Mouse (Mus musculus): ENCODE measurements around the gene Lsr. TPM values are rescaled to one million over a fixed set of nuclear protein-coding genes. Genes with fewer than 3 reads are reported as not detected.

Gene Lsr
- polyA plus RNA-seq, 1 experiment from 2014 or later, result 25.6 TPM

DNA sequence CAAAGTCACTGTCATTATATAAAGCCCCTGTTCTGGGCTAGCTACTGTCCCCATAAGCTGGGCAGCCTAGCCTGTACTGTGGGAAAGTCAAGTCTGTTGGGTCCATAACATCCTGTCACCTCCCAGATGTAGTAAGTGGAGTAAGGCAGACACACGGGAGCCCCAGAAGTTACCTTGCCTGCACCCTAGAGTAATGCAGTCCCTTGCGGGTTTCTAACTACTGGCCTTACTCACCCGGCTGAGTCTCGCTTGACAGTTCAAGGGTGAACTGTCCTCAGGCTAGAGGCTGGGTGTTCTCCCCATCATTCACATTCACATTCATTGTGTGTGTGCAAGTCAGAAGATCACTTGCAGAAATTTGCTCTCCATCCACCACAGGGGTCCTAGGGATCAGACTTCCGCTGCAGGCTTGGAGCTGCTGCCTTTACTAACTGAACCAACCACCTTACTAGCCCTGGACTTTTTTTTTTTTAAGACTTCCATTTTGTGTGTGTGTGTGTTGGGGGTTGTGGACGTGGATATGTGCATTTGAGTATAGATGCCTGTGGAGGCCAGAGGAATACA, 13.4 kb downstream of the Lsr start:
- Histone ChIP-seq H3K27me3 (no peaks in the 10 kb centered on the region), H3K4me1 (peaks cover 16% of the 10 kb centered on the region), H3K9ac (no peak overlapping the region), H3K9me3 (no peaks in the 10 kb centered on the region), H3K36me3 (peaks cover 17% of the 10 kb centered on the region), H3K27ac (no peak overlapping the region), H3K4me3 (no peak overlapping the region), H3K4me2 (replicated peaks) (no peak overlapping the region)
- ATAC-seq (ENCODE audit: insufficient number of reproducible peaks, insufficient read depth, low FRiP score, low TSS enrichment), result no peak
- WGBS, result 80% methylated on average over 6 of the region's 6 CpGs

DNA sequence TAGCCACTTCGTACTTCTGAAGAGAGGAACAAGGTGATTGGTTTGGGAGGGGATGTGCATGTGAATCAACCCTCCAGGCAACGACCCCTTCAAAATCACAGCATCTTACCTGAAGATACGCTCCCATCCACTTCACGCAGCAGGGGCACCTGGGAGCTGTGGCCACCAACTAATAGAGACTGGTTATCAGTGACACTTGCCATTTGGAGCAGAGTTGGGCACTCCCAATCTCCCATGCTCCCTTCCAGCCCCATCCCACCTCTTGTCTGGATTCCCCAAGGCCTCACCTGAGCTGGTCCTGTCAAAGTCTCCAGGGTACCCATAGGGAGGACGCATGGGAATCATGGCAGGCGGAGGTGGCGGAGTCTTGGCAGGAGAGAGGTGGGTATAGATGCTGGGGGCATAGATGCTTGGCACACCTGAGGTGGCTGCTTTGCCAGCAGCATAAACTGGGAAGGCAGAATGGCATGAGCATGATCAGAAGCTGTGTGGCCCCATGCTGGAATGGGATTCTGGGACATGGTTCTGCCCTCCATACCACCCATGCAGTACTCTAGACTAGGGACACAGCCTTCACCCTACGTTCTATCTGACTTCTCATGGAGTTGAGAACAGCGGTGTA, 14.3 kb downstream of the Lsr start:
- Histone ChIP-seq H3K27ac (no peak overlapping the region), H3K36me3 (peaks cover 25% of the 10 kb centered on the region), H3K9me3 (no peaks in the 10 kb centered on the region), H3K9ac (no peak overlapping the region), H3K4me1 (peaks cover 16% of the 10 kb centered on the region), H3K4me3 (no peak overlapping the region), H3K27me3 (no peaks in the 10 kb centered on the region), H3K4me2 (replicated peaks) (no peak overlapping the region)
- 93% methylated on average over 9 of the region's 9 CpGs for WGBS
- no peak for ATAC-seq (ENCODE audit: insufficient number of reproducible peaks, insufficient read depth, low FRiP score, low TSS enrichment)

DNA sequence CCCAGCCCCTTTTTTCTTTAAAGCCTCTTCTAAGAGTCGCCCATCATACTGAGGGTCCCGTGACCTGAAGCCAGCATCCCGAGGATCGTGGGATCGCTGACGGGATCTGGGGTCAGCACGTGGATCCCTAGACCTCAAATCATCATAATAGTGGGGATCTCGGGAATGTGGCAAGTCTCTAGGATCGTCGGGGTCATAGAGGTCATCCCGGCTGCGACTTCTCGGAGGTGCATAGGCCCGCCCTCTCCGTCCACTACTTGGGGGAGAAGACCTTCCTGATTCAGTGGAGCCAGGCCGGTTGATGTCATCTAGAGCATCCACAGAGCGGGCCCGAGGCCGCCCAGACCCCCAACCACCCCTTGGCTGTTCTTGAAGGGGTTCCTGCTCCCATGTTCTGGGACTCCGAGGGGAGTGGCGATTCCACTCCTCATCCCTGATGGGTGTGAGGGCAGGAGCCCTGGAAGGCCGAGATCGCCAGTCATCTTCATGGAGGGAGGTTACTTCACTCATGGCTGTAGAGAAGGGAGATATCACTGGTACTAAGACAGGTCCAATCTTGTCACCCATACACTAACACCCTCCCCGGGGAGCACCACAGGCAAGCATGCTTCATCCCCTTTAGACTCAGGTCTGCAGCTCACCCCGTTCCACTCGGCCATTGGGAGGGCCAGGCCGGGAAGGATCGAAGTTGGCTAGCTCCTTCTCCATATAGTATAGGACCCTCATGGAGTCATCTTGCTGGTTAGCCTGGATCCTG, 15.0 kb downstream of the Lsr start:
- peaks cover 32% of the 10 kb centered on the region for H3K36me3 ChIP-seq

DNA sequence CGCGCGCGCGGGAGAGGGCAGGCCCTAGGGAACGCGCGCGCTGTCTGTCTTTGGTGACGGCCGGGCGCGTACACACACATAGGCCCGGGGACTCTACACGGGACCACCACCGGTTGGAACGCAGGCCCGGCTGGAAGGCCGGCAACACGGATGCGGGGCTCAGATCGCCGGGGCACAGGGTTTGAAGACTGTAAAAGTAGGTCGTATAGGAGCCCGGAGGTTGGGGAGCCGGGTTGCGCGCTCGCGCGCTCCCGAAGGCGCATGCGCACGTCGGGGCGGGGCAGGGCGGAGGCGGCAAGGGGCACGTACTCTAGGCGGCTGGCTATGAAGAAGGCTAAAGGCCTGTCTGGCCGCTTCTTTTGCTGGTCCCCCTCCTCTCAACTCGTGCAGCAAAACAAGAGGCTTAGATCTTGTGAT, 15.9 kb downstream of the Lsr start:
- Histone ChIP-seq H3K27ac (peak overlapping the region; percentile 99), H3K9ac (peak overlapping the region; percentile 100), H3K4me1 (peaks cover 16% of the 10 kb centered on the region), H3K9me3 (no peaks in the 10 kb centered on the region), H3K4me2 (replicated peaks) (peak overlapping the region; percentile 58), H3K27me3 (no peaks in the 10 kb centered on the region), H3K36me3 (peaks cover 41% of the 10 kb centered on the region), H3K4me3 (peak overlapping the region; percentile 96)
- peak; percentile 45 for ATAC-seq (ENCODE audit: insufficient number of reproducible peaks, insufficient read depth, low FRiP score, low TSS enrichment)
- under 1% methylated on average over 43 of the region's 43 CpGs for WGBS

More for the DNA sequence above, 15.0 kb downstream of the Lsr start:
- H3K27ac ChIP-seq, result peak overlapping the region; percentile 99
- H3K4me3 ChIP-seq, result peak overlapping the region; percentile 96
- 73% methylated on average over 28 of the region's 28 CpGs for WGBS
- H3K27me3 ChIP-seq, result no peaks in the 10 kb centered on the region
- H3K4me1 ChIP-seq, result peaks cover 16% of the 10 kb centered on the region
- peak overlapping the region; percentile 100 for H3K9ac ChIP-seq
- H3K9me3 ChIP-seq, result no peaks in the 10 kb centered on the region
- H3K4me2 ChIP-seq (replicated peaks), result peak overlapping the region; percentile 58
- ATAC-seq (ENCODE audit: insufficient number of reproducible peaks, insufficient read depth, low FRiP score, low TSS enrichment), result no peak

- peaks cover 16% of the 10 kb centered on the region for H3K4me1 ChIP-seq
Observed at GRCm38 (mm10) chr7:30956756-30957366, 16.4 kb downstream of the Lsr start, which contains the start of gene Usf2. Gene Usf2, minus strand, starts transcription at chr7:30956803.

DNA sequence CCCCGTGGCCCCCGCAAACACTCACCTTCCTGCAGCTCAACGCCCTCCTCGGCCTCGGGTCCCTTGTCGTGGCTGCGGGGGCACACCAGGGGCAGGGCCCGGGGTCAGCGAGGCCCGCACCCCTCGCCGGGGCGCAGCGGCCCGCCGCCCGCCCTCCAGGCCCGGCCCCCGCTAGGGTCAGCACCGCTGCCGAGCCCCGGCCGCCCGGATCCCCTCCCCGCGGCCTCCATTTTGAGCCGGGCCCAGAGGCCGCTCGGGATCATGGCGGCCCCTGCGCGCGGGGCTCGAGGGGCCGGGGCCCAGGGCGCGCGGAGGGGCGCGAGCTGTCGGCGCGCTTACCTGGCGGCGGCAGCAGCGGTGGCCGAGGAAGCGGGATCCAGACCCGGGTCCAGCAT, 16.9 kb downstream of the Lsr start:
- Histone ChIP-seq H3K36me3 (peaks cover 50% of the 10 kb centered on the region), H3K4me1 (peaks cover 16% of the 10 kb centered on the region), H3K4me2 (replicated peaks) (peak overlapping the region; percentile 74), H3K27ac (peak overlapping the region; percentile 99), H3K9ac (peak overlapping the region; percentile 100), H3K4me3 (peak overlapping the region; percentile 96), H3K9me3 (no peaks in the 10 kb centered on the region), H3K27me3 (no peaks in the 10 kb centered on the region)
- ATAC-seq (ENCODE audit: insufficient number of reproducible peaks, insufficient read depth, low FRiP score, low TSS enrichment), result no peak
- WGBS, result under 1% methylated on average over 37 of the region's 49 CpGs

More at GRCm38 (mm10) chr7:30956756-30957366, 16.4 kb downstream of the Lsr start, which contains the start of gene Usf2:
- WGBS, result under 1% methylated on average over 53 of the region's 82 CpGs
- H3K4me3 ChIP-seq, result peak within 1 kb of the TSS; percentile 96
- no peak for ATAC-seq (ENCODE audit: insufficient number of reproducible peaks, insufficient read depth, low FRiP score, low TSS enrichment)
- peaks cover 46% of the 10 kb centered on the region for H3K36me3 ChIP-seq
- H3K27me3 ChIP-seq, result no peaks in the 10 kb centered on the region
- H3K9me3 ChIP-seq, result no peaks in the 10 kb centered on the region
- H3K4me2 ChIP-seq (replicated peaks), result peak within 1 kb of the TSS; percentile 74
- H3K9ac ChIP-seq, result peak within 1 kb of the TSS; percentile 100
- H3K27ac ChIP-seq, result peak within 1 kb of the TSS; percentile 99

DNA sequence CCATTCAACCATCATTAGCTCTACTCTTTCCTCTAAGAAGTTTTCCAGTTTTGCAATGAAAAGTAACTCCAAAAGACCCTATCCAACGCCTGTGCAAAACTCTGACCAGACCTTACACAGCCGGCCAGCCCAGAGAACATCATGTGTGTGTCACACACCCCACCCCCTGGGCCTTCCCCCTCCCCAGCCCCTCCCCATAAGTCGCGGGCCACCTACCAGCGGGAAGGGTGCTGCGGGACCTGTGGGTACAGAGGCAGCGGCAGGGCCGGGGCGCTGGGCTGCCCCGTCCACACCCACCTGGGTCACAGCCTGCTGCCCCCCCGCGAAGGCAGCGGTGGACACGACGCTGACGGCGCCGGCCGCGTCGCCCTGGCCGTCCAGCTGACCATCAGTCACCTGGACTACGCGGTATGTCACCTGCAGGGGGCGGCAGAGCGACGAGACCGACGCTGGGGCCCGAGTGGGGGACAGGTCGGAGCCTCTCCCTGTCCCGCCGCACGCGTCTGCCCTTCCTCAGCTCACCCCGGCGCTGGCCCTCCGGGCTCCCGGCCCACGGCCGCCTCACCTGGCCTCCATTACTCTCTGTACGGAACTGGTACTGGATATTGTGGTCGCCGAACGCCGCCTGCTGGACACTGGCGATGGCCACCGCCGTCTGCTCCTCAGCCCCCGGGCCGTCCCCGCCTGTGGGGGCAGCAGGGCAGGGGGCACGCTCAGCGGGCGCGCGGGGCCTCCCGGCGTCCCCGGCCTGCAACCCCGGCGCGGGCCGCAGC, 17.5 kb downstream of the Lsr start:
- WGBS, result under 1% methylated on average over 50 of the region's 64 CpGs
- H3K27ac ChIP-seq, result peak overlapping the region; percentile 99
- H3K4me1 ChIP-seq, result peaks cover 16% of the 10 kb centered on the region
- H3K9me3 ChIP-seq, result no peaks in the 10 kb centered on the region
- peak; percentile 80 for ATAC-seq (ENCODE audit: insufficient number of reproducible peaks, insufficient read depth, low FRiP score, low TSS enrichment)
- peaks cover 55% of the 10 kb centered on the region for H3K36me3 ChIP-seq
- H3K9ac ChIP-seq, result peak overlapping the region; percentile 100
- no peaks in the 10 kb centered on the region for H3K27me3 ChIP-seq
- H3K4me2 ChIP-seq (replicated peaks), result peak overlapping the region; percentile 74
- H3K4me3 ChIP-seq, result peak overlapping the region; percentile 96

DNA sequence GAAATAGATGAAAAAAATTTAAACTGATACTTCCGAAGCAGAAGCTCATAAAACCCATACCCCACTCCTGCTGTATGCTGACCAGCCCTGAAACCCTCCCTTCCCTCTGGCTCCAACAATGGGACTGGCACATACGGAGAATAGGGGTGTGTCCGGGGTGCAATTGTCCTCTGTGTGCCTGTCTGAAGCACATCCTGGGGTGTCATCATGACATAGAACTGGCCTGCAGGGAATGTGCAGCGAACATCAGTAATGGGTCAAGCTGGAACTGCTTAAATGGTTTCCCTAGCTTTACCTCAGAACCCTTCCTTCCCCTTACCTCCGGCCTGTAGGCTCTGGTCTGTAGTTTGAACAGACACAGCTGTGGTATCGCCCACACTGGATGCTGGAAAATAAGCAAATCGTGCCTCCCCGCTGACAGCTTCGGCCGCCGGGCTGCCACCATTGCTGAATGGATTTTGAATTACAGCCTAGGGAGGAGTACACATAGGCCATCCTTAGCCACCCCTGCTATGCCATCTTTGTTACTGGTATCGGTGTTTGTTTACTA, 18.2 kb downstream of the Lsr start:
- Histone ChIP-seq H3K27me3 (no peaks in the 10 kb centered on the region), H3K27ac (0 out of 2 replicates have a peak overlapping the region, but pooled peaks have one; percentile 99), H3K9me3 (no peaks in the 10 kb centered on the region), H3K9ac (peak overlapping the region; percentile 100), H3K4me3 (peak overlapping the region; percentile 96), H3K4me2 (replicated peaks) (peak overlapping the region; percentile 74), H3K36me3 (peaks cover 63% of the 10 kb centered on the region), H3K4me1 (peaks cover 16% of the 10 kb centered on the region)
- ATAC-seq (ENCODE audit: insufficient number of reproducible peaks, insufficient read depth, low FRiP score, low TSS enrichment), result no peak
- 90% methylated on average over 12 of the region's 12 CpGs for WGBS

- WGBS, result 89% methylated on average over 3 of the region's 3 CpGs
- ATAC-seq (ENCODE audit: insufficient number of reproducible peaks, insufficient read depth, low FRiP score, low TSS enrichment), result no peak
- Histone ChIP-seq H3K36me3 (peaks cover 64% of the 10 kb centered on the region), H3K27me3 (no peaks in the 10 kb centered on the region), H3K9ac (no peak overlapping the region), H3K9me3 (no peaks in the 10 kb centered on the region), H3K27ac (no peak overlapping the region), H3K4me2 (replicated peaks) (no peak overlapping the region), H3K4me1 (peaks cover 16% of the 10 kb centered on the region), H3K4me3 (no peak overlapping the region)
Observed at GRCm38 (mm10) chr7:30954036-30954435, 19.2 kb downstream of the Lsr start.

DNA sequence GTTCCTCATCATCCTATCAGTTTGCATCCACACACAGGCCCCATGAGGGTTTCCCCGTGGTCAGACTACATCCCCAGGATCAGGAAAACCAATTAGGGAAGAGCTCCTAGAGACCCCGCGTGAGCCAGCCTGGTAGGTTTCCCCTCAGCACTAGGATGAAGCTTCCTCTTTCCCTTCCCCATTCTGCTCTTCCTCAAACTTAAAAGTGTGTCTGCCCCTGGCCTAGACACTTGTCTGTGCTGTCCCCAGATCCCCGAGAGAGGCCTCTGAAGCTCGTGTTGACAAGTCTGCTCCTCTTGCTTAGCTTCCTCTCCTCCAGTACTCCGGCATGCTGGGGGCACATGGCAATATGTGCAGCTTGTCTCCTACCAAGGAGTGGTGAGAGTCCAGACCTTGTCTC, 19.8 kb downstream of the Lsr start:
- Histone ChIP-seq H3K27me3 (no peaks in the 10 kb centered on the region), H3K4me3 (no peak overlapping the region), H3K9ac (no peak overlapping the region), H3K4me2 (replicated peaks) (no peak overlapping the region), H3K27ac (no peak overlapping the region), H3K36me3 (peaks cover 62% of the 10 kb centered on the region), H3K4me1 (peaks cover 15% of the 10 kb centered on the region), H3K9me3 (no peaks in the 10 kb centered on the region)
- no peak for ATAC-seq (ENCODE audit: insufficient number of reproducible peaks, insufficient read depth, low FRiP score, low TSS enrichment)
- WGBS, result 89% methylated on average over 6 of the region's 6 CpGs

All from embryonic facial prominence, embryonic 12.5 days (tissue).